Mouse (Mus musculus) brown adipose tissue, adult 24 weeks (tissue): ENCODE results near the gene Psmb11. TPM values are rescaled to one million over a fixed set of nuclear protein-coding genes. Genes with fewer than 3 reads are reported as not detected.
"Not testable (repeated sequence)": the region's sequence is repeated elsewhere in the genome, so short reads cannot be mapped to it uniquely, and the experiment has no call there.

Source experiments
- H3K27ac ChIP-seq: fragments of 200-500 bp; replicated peaks from 2 replicates; pipeline ENCODE4 v1.5.1; 2012; ENCODE audit warnings: low read depth, mild to moderate bottlenecking, low read length
- H3K4me1 ChIP-seq: fragments of 200-500 bp; 2 replicates; pipeline ENCODE4 v1.6.1; 2012; ENCODE audit warnings: low read length, mixed read lengths; ENCODE audit not compliant: control insufficient read depth, insufficient read depth, insufficient read length
- H3K4me3 ChIP-seq: fragments of 200-500 bp; 2 replicates; pipeline ENCODE4 v1.5.1; 2012; ENCODE audit warnings: low read depth, mild to moderate bottlenecking, low read length, moderate library complexity; ENCODE audit not compliant: insufficient read depth
- polyA plus RNA-seq: library from polyadenylated mRNA; stranded (reverse); fragments of >200 nt; gene quantifications from 2 replicates; pipeline ENCODE4 v1.2.4, GENCODE M21; 2012; ENCODE audit not compliant: missing spikeins, insufficient read depth, insufficient read length

The Psmb11 gene
- polyA plus RNA-seq, 1 experiment, result not detected

- no peak overlapping the region; the same call in 1 of the 2 replicates for H3K27ac ChIP-seq
- H3K4me3 ChIP-seq, result no peak overlapping the region
- 0 out of 2 replicates have a peak, but pooled peaks cover 2% of the 10 kb centered on the region for H3K4me1 ChIP-seq
Measured at GRCm38 (mm10) chr14:54592319-54592934, 28.8 kb upstream of the Psmb11 start.

- no peak overlapping the region for H3K27ac ChIP-seq
- no peak overlapping the region for H3K4me3 ChIP-seq
- 0 out of 2 replicates have a peak, but pooled peaks cover 2% of the 10 kb centered on the region for H3K4me1 ChIP-seq
Measured at GRCm38 (mm10) chr14:54594055-54594454, 27.2 kb upstream of the Psmb11 start.

GRCm38 (mm10) chr14:54594631-54595414 lies 26.4 kb upstream of the Psmb11 start:
- H3K4me3 ChIP-seq, result no peak overlapping the region
- no peak overlapping the region for H3K27ac ChIP-seq
- H3K4me1 ChIP-seq, result 0 out of 2 replicates have a peak, but pooled peaks cover 2% of the 10 kb centered on the region

GRCm38 (mm10) chr14:54597084-54597483 lies 24.1 kb upstream of the Psmb11 start:
- Histone ChIP-seq H3K27ac (no peak overlapping the region), H3K4me3 (no peak overlapping the region), H3K4me1 (no peaks in the 10 kb centered on the region)

- H3K4me3 ChIP-seq, result no peak overlapping the region
- H3K4me1 ChIP-seq, result 0 out of 2 replicates have a peak, but pooled peaks cover 2% of the 10 kb centered on the region
- H3K27ac ChIP-seq, result no peak overlapping the region
Measured at GRCm38 (mm10) chr14:54601601-54602000, 19.6 kb upstream of the Psmb11 start.

GRCm38 (mm10) chr14:54602613-54603012 lies 18.6 kb upstream of the Psmb11 start:
- H3K4me1 ChIP-seq, result 0 out of 2 replicates have a peak, but pooled peaks cover 2% of the 10 kb centered on the region
- peak overlapping the region; percentile 78 for H3K4me3 ChIP-seq
- no peak overlapping the region for H3K27ac ChIP-seq

- Histone ChIP-seq H3K27ac (peak overlapping the region; percentile 95), H3K4me1 (0 out of 2 replicates have a peak, but pooled peaks cover 2% of the 10 kb centered on the region), H3K4me3 (peak overlapping the region; percentile 78)
Measured at GRCm38 (mm10) chr14:54603038-54603654, 18.1 kb upstream of the Psmb11 start.

- Histone ChIP-seq H3K4me1 (0 out of 2 replicates have a peak, but pooled peaks cover 2% of the 10 kb centered on the region), H3K4me3 (peak overlapping the region; percentile 60), H3K27ac (peak overlapping the region; percentile 95)
Measured at GRCm38 (mm10) chr14:54603686-54604085, 17.5 kb upstream of the Psmb11 start.

- Histone ChIP-seq H3K27ac (peak within 1 kb of the TSS; percentile 64), H3K4me3 (peak within 1 kb of the TSS; percentile 87), H3K4me1 (0 out of 2 replicates have a peak, but pooled peaks cover 2% of the 10 kb centered on the region)
Measured at GRCm38 (mm10) chr14:54605752-54606321, 15.4 kb upstream of the Psmb11 start, which contains the start of gene 4931414P19Rik. Gene 4931414P19Rik, minus strand, starts transcription at chr14:54605993.

- Histone ChIP-seq H3K4me1 (0 out of 2 replicates have a peak, but pooled peaks cover 2% of the 10 kb centered on the region), H3K4me3 (no peak overlapping the region), H3K27ac (no peak overlapping the region)
Measured at GRCm38 (mm10) chr14:54607226-54607625, 14.0 kb upstream of the Psmb11 start.

GRCm38 (mm10) chr14:54609245-54609644 lies 12.0 kb upstream of the Psmb11 start:
- Histone ChIP-seq H3K27ac (no peak overlapping the region), H3K4me1 (0 out of 2 replicates have a peak, but pooled peaks cover 2% of the 10 kb centered on the region)

GRCm38 (mm10) chr14:54609962-54610361 lies 11.3 kb upstream of the Psmb11 start:
- Histone ChIP-seq H3K27ac (no peak overlapping the region), H3K4me3 (no peak overlapping the region), H3K4me1 (0 out of 2 replicates have a peak, but pooled peaks cover 2% of the 10 kb centered on the region)

More at GRCm38 (mm10) chr14:54609245-54609644, 12.0 kb upstream of the Psmb11 start:
- no peak overlapping the region for H3K4me3 ChIP-seq

GRCm38 (mm10) chr14:54610648-54611047 lies 10.6 kb upstream of the Psmb11 start:
- H3K27ac ChIP-seq, result no peak overlapping the region
- no peak overlapping the region for H3K4me3 ChIP-seq
- 0 out of 2 replicates have a peak, but pooled peaks cover 2% of the 10 kb centered on the region for H3K4me1 ChIP-seq

- H3K4me1 ChIP-seq, H3K4me3 ChIP-seq, H3K27ac ChIP-seq: not testable (repeated sequence)
Measured at GRCm38 (mm10) chr14:54614130-54614529, 7.1 kb upstream of the Psmb11 start.
